Mouse (Mus musculus) cerebellum, postnatal 14 days (tissue): Measurements from ENCODE around the gene Chst1.

Experiments used
- DNase-seq, 2 experiments: peaks; one replicate each; pipeline ENCODE4 v3.0.0; 2021; ENCODE audit warnings: mixed read lengths in 2 of 2

Gene Chst1

DNA sequence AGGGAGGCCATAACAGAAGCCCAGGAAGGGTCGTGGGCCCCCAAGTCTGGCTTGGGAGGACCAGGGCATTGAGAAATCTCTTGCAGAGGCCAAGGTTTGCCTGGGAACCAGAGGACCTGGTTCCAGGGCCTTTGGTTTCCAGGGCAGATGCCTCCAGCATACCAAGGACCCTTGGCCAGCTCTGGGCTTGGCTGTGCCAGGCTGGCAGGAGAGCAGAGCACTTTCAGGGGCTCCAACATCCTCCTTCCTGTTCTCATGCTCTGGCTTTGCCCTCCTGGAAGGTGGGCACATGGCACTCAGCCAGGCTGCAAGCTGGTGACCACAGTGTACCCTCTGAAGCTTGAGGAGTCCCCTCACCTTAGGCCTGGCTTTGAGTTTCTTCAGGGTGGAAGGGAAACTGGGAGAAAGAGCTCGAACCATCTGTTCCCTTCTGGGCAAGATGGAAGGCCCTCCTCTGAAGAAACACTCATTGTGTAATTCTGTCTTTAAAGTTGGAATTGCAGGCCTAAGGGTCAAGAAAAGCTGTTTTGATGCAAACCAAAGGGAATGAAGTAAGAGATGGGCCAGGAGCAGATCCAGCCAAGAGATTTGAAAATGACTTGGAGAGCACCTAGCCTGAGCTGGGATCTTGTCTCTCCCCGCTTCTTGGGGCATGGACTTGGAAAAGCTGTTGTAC is 10.3 kb downstream of the Chst1 start:
- DNase-seq: peak; percentile 41 to 47

- DNase-seq: no peak
Observed at GRCm38 (mm10) chr2:92613645-92614044, 14.1 kb downstream of the Chst1 start.

DNA sequence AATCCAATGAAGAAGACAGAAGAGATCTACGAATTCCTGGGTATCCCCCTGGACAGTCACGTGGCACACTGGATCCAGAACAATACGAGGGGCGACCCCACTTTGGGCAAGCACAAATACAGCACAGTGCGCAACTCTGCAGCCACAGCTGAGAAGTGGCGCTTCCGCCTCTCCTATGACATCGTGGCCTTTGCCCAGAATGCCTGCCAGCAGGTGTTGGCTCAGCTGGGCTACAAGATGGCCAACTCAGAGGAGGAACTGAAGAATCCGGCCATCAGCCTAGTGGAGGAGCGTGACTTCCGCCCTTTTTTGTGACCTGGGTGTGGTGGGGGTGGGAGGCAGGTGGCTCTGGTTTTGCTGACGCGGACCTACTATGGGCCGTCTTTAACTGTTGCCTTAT is 14.6 kb downstream of the Chst1 start:
- DNase-seq: peak; percentile 48 to 58

- DNase-seq: no peak
Observed at GRCm38 (mm10) chr2:92617077-92617756, 17.7 kb downstream of the Chst1 start.

DNA sequence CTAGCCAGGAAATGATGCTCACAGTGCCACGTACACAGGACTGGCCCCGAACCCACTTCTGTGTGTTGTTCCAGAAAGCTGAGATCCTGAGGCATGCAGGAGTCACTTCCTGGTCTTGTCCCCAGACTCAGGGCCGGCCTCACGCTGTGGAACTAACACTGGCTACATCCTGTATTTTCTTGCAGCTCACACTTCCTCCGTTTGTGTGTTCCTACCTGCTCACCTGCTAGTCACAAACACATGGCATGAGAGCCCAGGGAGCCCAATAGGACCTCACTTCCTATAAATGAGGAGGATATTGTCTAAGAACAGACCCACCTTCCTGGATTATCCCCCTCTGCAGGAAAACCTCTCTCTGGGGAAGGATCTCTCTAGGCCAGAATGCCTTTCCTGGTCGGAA is 18.5 kb downstream of the Chst1 start:
- DNase-seq: no peak

DNA sequence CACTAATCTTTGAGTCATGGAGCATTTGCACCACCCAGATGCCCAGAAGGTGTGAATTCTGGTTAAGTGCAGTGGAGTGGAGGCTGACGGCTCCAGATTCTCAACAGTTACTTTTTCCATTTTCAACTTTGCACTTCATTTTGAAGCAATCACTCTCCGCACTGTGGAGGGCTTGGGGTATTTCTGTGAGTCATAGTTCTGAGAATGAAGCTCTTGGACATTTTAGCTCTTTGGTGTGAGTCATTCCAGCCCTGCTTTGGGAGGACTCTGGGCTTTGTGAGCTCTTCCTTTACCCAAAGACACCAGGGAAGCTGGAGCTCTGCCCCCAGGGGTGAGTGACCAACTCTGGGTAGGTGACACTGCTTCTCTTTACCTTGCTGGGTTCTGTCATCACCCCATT is 28.1 kb downstream of the Chst1 start:
- no peak for DNase-seq

- no peak for DNase-seq
Observed at GRCm38 (mm10) chr2:92630799-92631198, 31.3 kb downstream of the Chst1 start.

GRCm38 (mm10) chr2:92632027-92632426 is 32.5 kb downstream of the Chst1 start:
- DNase-seq: no peak

DNA sequence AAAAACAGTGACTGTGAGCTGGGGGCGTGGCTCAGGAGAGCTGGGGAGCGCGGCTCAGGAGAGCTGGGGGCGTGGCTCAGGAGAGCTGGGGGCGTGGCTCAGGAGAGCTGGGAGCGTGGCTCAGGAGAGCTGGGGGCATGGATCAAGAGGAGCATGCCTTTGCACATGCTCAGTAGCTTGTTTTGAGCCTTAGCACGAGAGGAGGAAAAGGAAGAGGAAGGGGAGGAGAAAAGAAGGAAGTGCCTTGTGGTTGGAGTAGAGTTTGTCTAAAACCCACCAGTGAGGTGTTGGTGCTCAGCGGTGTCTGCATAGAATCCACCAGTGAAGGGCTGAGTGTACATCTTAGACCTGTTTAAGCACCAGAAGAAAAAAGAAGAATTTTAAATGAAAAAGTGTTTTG is 41.0 kb downstream of the Chst1 start:
- DNase-seq: no peak

GRCm38 (mm10) chr2:92645282-92646037 is 46.0 kb downstream of the Chst1 start:
- peak in 1 of 2 experiments; percentile 45 for DNase-seq

- DNase-seq: no peak
Observed at GRCm38 (mm10) chr2:92649154-92649801, 49.8 kb downstream of the Chst1 start.

GRCm38 (mm10) chr2:92650428-92650827 is 50.9 kb downstream of the Chst1 start:
- DNase-seq: no peak

GRCm38 (mm10) chr2:92651294-92651816 is 51.8 kb downstream of the Chst1 start:
- DNase-seq: no peak

- no peak for DNase-seq
Observed at GRCm38 (mm10) chr2:92657189-92657588, 57.7 kb downstream of the Chst1 start.

DNA sequence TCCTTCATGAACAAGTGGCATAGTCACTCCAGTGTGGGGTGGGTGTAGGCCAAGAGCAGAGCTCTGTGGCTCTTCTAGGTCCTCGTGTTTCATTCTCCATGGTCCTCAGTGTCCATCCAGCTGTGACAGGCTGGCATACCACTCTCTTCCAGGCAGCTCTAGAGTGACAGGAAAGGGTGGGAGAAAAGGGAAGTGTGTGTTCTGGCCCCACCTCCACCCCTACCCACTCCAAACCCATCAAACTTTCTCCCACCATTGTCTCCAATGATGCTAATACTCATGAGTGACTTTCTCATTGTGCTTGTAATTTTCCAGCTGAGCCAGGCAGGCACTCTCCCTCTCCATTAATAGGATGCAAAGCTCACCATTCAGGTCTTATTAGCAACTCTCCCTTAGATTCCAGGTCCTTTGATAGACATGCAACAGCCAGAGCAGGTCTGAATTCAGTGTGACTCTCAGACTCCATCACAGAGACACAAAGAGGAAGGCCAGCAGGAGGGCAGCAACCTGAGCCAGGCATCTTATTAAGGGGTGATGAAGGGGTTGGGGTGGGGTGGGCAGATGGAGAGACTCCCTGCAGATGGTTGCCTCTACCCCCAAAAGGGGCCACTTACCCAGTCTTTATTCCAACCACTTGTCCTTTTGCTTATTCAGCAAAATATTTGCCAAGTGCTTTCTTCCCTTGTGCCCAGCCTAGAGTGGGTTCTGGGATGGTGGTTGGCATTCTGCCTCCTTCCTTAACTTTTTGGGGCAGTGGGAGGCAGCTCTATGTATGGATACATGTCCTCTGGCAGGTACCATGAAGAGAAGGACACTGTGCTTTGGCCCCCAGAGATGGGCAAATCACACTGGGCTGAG is 59.0 kb downstream of the Chst1 start:
- DNase-seq: no peak

- DNase-seq: no peak
Observed at GRCm38 (mm10) chr2:92659491-92660035, 60.1 kb downstream of the Chst1 start.

- no peak for DNase-seq
Observed at GRCm38 (mm10) chr2:92662534-92663068, 63.1 kb downstream of the Chst1 start.
